Mouse (Mus musculus): ENCODE results near the gene Klhl29.

DNA sequence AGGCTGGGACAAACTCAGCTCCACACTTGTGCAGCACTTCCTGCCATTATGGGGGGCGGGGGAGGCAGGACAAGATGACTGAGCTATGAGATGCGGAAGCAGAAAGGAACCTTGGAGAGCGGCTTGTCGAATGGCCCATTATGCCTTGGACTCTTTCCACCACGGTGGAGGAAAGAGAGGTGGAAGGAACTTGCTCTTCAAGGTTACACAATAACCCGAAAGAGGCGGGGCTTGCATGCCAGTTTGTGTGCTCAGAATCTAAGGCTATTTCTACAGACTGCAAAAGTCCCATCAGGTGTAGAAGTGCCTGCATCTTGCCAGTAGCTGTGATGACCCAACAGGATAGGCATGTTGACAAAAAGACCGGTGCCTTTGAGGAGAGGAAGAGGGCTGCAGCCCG is 98.5 kb downstream of the Klhl29 start:
- TF ChIP-seq POLR2A (IDR thresholded peaks at IDR 0.05; ENCODE audit: insufficient read depth, low read depth, low read length) (no peak), CTCF (IDR thresholded peaks at IDR 0.05) (no peak)
